Mouse (Mus musculus): Measurements from ENCODE around the gene Gm6351. TPM values are rescaled to one million over a fixed set of nuclear protein-coding genes. Genes with fewer than 3 reads are reported as not detected.
"Not testable (repeated sequence)": the region's sequence is repeated elsewhere in the genome, so short reads cannot be mapped to it uniquely, and the experiment has no call there.

The Gm6351 gene
- not detected in 2 replicates for polyA plus RNA-seq (2012)

DNA sequence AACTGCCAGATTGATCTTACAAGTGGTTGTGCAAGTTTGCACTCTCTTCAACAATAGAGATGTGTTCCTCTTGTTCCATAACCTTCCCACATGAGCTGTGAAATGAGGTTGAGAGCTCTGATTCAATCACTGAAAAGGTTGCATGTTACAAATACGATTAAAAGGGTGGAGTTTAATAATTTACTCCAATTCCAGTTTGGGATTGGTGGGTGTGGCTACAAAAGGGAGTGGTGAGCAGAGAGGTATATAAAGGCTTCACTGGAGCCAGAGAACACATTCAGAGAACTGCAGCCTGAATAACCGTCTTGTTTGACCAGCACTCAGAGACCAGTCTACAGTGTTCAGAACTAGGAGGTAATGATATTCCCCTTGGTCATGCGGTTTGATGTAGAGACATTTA is at the start of gene Gm6351:
Gene Gm6351 (plus strand): TSS at position 301 of the 400 bp plus-strand sequence.
- not testable (repeated sequence) for H3K4me3 ChIP-seq (replicated peaks); H3K4me1 ChIP-seq (ENCODE audit: control insufficient read depth); H3K9me3 ChIP-seq (ENCODE audit: control insufficient read depth, low read length); H3K36me3 ChIP-seq (ENCODE audit: control insufficient read depth); H3K27me3 ChIP-seq (ENCODE audit: control insufficient read depth)

DNA sequence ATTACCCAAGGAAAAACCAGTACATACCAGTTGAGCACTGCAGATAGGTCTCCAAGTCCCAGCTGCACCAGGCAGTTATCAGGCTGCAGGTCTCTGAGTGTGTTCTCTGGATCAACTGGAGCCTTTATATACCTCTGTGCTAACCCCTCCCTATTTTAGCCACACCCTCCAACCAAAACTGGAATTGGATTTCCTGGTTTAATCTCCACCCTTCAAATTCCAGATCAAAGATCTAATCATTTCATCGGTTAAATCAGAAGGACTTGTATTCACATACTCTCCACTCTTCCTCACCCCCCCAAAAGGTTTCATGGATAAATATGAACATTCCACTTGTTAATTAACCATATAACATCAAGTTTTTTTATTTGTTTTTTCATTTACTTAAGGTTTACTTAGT is 5.7 kb upstream of the Gm6351 start, which contains the start of gene BC061212:
Gene BC061212 (minus strand): TSS at position 101 of the 400 bp plus-strand sequence.
- not testable (repeated sequence) for H3K27me3 ChIP-seq (ENCODE audit: control insufficient read depth); H3K4me1 ChIP-seq (ENCODE audit: control insufficient read depth); H3K4me3 ChIP-seq (replicated peaks); H3K36me3 ChIP-seq (ENCODE audit: control insufficient read depth); H3K9me3 ChIP-seq (ENCODE audit: control insufficient read depth, low read length)

Other genes with a start within 250 kb of the Gm6351 start
- not detected in 2 replicates for gene Gm7792, start 232.6 kb upstream of the Gm6351 start, polyA plus RNA-seq (2012)
- not detected in 2 replicates for gene Gm16429, start 147.3 kb upstream of the Gm6351 start, polyA plus RNA-seq (2012)
- gene BC061212, start 5.8 kb upstream of the Gm6351 start, polyA plus RNA-seq (2012): not detected in 2 replicates
- gene Gm3106, start 141.6 kb downstream of the Gm6351 start, polyA plus RNA-seq (2012): not detected in 2 replicates
- gene A430089I19Rik, start 230.4 kb downstream of the Gm6351 start, polyA plus RNA-seq (2012): not detected in 2 replicates
- gene Gm6502, start 238.1 kb downstream of the Gm6351 start, polyA plus RNA-seq (2012): not detected in 2 replicates

Data from erythroblast, embryonic 14.5 days (primary cell).